Mouse (Mus musculus) midbrain, embryonic 14.5 days (tissue): Measurements from ENCODE around the gene Gm28230. TPM values are rescaled to one million over a fixed set of nuclear protein-coding genes. Genes with fewer than 3 reads are reported as not detected.
A peak's percentile ranks its signal among the peaks of the same experiment; 100 is the strongest.

ENCODE experiments used
- ATAC-seq: fragments of 200-750 bp; cut with Nextera tagmentation; 2 replicates; pipeline ENCODE4 v1.8.0; 2017; ENCODE audit warnings: moderate number of reproducible peaks, moderate library complexity; ENCODE audit not compliant: low FRiP score, low TSS enrichment
- DNase-seq: peaks from one replicate; pipeline ENCODE4 v3.0.0-alpha.2; 2015
- H3K27ac ChIP-seq: fragments of 300-500 bp; sonication (generic); replicated peaks from 2 replicates; pipeline ENCODE4 v1.5.1; 2014; ENCODE audit warnings: mild to moderate bottlenecking, low read depth, low read length, moderate library complexity
- H3K27me3 ChIP-seq: fragments of 300-500 bp; sonication (generic); 2 replicates; pipeline ENCODE4 v1.6.1; 2014; ENCODE audit warnings: low read length, control low read depth, mixed read lengths; ENCODE audit not compliant: control insufficient read depth, insufficient read depth
- H3K36me3 ChIP-seq: fragments of 300-500 bp; sonication (generic); 2 replicates; pipeline ENCODE4 v1.6.1; 2014; ENCODE audit warnings: low read length, control low read depth; ENCODE audit not compliant: control insufficient read depth, insufficient read depth
- H3K4me1 ChIP-seq: fragments of 300-500 bp; sonication (generic); 2 replicates; pipeline ENCODE4 v1.6.1; 2014; ENCODE audit warnings: mild to moderate bottlenecking, antibody characterized with exemption, low read length, control low read depth; ENCODE audit not compliant: control insufficient read depth, insufficient read depth
- H3K4me2 ChIP-seq: fragments of 300-500 bp; sonication (generic); 2 replicates; pipeline ENCODE4 v1.6.1; 2014; ENCODE audit warnings: mild to moderate bottlenecking, low read length, moderate library complexity
- H3K4me3 ChIP-seq: fragments of 300-500 bp; sonication (generic); replicated peaks from 2 replicates; pipeline ENCODE4 v1.5.1; 2014; ENCODE audit warnings: low read depth, low read length
- H3K9ac ChIP-seq: fragments of 300-500 bp; sonication (generic); replicated peaks from 2 replicates; pipeline ENCODE4 v1.6.1; 2014; ENCODE audit warnings: mild to moderate bottlenecking, low read length, moderate library complexity
- H3K9me3 ChIP-seq: fragments of 300-500 bp; sonication (generic); 2 replicates; pipeline ENCODE4 v1.6.1; 2016; ENCODE audit warnings: low read length, control low read depth, mixed read lengths; ENCODE audit not compliant: control insufficient read depth
- WGBS: fragments of 180-500 bp; shearing (Covaris S2); extraction: QIAGEN DNeasy Blood & Tissue Kit; methylation state at CpG from one replicate; pipeline ENCODE4 v1.1.7; 2014; 5-methylcytosine and 5-hydroxymethylcytosine counted together
- polyA plus RNA-seq: library from polyadenylated mRNA; unstranded; fragments of >200 nt; fragmentation: Nextera tagmentation; extraction: Ambion mirVana; gene quantifications from 2 replicates; pipeline ENCODE4 v1.2.1, GENCODE M21; 2014

The Gm28230 gene
- polyA plus RNA-seq, 1 experiment from 2014 or later, result not detected

DNA sequence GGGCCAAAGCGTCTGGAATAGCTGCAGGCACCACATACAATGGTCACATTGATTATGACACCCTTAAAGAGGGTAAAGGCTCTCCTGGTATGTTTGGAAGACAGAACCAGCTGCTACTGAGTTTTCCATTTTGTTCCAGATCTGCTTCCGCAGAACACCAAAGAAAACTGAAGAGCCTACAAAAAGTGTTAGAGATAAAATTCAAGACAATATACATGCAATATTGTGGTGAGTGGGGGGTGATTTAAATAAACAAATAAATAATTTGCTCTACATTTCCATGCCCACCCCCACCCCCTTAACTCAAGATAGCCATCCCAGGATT is 12.9 kb downstream of the Gm28230 start:
- no peaks in the 10 kb centered on the region for H3K9me3 ChIP-seq
- DNase-seq, result no peak
- peaks cover 99% of the 10 kb centered on the region for H3K27me3 ChIP-seq
- no peak overlapping the region for H3K4me2 ChIP-seq
- no peaks in the 10 kb centered on the region for H3K4me1 ChIP-seq
- WGBS, result 10% methylated on average over 2 of the region's 2 CpGs
- no peak overlapping the region for H3K9ac ChIP-seq
- no peak overlapping the region for H3K27ac ChIP-seq
- no peaks in the 10 kb centered on the region for H3K36me3 ChIP-seq
- ATAC-seq, result no peak
- no peak overlapping the region for H3K4me3 ChIP-seq

DNA sequence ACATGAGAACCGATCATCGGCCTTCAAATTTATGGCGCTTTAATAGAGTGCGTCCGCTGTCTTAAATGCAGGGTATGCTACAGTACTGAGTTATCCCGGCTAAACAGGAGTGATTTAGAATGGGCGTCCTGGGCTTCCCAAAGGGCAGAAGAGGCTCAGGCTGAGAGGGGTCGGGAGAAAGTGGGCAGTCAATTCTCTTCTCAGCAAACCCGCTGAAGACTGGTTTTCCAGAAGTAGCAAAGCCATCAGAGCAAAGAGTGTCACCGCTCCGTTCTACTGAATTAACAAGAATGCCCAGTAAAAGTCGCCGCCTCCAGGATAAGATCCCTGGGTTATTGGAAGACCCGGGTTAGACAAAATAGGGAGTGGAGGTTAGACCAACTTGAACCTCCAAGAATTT is 13.3 kb downstream of the Gm28230 start:
- no peak for ATAC-seq
- H3K9ac ChIP-seq, result no peak overlapping the region
- peaks cover 99% of the 10 kb centered on the region for H3K27me3 ChIP-seq
- no peak overlapping the region for H3K4me3 ChIP-seq
- no peaks in the 10 kb centered on the region for H3K9me3 ChIP-seq
- no peaks in the 10 kb centered on the region for H3K36me3 ChIP-seq
- H3K4me1 ChIP-seq, result no peaks in the 10 kb centered on the region
- no peak for DNase-seq
- H3K27ac ChIP-seq, result no peak overlapping the region
- no peak overlapping the region for H3K4me2 ChIP-seq
- WGBS, result 2% methylated on average over 14 of the region's 14 CpGs

DNA sequence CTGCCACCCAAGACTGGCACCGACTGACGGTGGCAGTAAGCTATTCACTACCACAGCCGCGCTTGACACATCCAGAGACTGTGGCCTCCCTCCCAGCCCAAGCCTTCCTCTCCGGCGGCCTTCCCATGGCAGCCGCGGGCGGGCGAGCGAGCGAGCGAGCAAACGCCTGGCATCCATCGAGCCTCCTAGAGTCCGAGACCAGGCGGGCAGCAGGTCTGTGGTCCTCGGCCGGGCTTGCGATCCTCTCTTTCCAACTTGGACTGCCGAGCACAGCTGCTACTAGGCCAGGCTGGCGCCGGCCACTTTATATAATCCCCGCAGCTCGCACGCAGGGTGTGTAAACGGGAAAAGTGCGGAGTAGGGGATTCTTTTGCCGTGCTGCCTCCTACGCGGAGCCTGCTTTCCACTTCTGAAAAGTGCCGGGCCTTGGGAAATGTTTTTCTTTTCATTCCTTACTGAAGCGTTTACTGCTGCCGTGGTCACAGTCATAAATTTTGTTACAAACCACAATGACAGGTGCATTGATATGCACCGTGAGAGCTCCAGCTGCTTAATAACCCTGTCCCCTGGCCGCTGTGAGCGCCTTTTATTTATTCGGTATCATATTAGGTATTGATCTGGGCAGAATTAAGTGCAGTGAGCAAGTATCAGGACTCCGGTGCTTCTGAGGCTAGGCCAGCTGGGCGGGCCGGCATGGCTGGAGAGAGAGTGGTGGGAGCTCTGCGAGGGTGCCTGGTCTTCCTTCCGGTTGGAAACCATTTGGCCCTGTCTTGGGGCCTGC is 14.0 kb downstream of the Gm28230 start:
- H3K36me3 ChIP-seq, result no peaks in the 10 kb centered on the region
- peaks cover 99% of the 10 kb centered on the region for H3K27me3 ChIP-seq
- no peak overlapping the region for H3K27ac ChIP-seq
- no peaks in the 10 kb centered on the region for H3K9me3 ChIP-seq
- DNase-seq (no peak), ATAC-seq (no peak)
- no peak overlapping the region for H3K4me3 ChIP-seq
- WGBS, result under 1% methylated on average over 43 of the region's 43 CpGs
- no peak overlapping the region for H3K4me2 ChIP-seq
- no peaks in the 10 kb centered on the region for H3K4me1 ChIP-seq
- no peak overlapping the region for H3K9ac ChIP-seq

DNA sequence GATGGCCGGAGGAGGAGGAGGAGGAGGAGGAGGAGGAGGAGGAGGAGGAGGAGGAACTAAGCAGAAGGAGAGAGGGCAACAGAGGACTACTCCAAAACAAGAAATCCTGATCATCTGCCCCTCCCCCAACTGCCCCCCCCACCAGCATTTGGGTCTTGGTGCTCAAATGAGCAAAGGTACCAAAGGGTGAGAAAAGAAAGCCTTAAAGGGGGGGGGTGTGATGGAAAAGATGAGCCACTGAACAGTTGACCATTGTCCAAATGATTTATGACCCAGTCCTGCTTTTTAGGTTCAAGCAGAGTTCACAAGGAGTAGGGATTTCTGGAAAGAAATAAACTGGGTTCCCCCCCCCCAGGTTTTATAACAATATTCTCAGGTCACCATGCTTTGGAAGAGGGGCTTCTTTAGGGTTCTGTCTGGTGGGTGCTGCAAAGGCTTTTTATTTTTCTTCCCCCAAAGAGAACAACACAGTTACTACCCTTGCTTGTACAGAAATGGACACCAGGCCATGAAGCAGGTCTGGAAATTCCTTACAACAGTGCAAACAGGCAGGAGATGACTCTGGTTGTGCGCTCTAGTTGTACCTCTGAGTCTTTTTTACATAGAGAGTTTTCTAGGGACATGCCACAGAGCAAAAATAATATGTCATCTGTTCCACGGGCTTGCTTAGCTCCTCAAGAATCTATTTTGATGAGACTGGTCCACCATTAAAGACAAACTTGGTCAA is 14.9 kb downstream of the Gm28230 start:
- ATAC-seq (no peak), DNase-seq (no peak)
- Histone ChIP-seq H3K4me1 (no peaks in the 10 kb centered on the region), H3K4me3 (no peak overlapping the region), H3K9me3 (no peaks in the 10 kb centered on the region), H3K27me3 (peaks cover 99% of the 10 kb centered on the region), H3K9ac (no peak overlapping the region), H3K4me2 (no peak overlapping the region), H3K36me3 (no peaks in the 10 kb centered on the region), H3K27ac (no peak overlapping the region)
- 17% methylated on average over 3 of the region's 3 CpGs for WGBS

DNA sequence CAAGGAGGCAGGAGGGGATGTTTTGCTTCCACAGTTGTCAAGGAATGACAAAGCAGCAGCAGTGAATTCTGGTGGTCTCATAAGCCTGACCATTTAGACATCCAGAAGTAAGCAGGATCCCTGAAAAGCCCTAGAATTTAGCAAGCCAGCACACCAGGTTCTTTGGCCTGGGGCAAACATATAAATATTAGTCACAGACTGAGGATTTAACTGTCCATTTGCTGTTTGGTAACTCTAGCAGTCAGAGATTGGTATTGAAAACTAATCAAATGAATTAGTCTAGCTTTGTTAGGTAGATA is 15.4 kb downstream of the Gm28230 start:
- Histone ChIP-seq H3K36me3 (no peaks in the 10 kb centered on the region), H3K9ac (no peak overlapping the region), H3K9me3 (no peaks in the 10 kb centered on the region), H3K27ac (no peak overlapping the region), H3K4me1 (no peaks in the 10 kb centered on the region), H3K27me3 (peaks cover 99% of the 10 kb centered on the region), H3K4me2 (no peak overlapping the region), H3K4me3 (no peak overlapping the region)
- DNase-seq (no peak), ATAC-seq (no peak)

DNA sequence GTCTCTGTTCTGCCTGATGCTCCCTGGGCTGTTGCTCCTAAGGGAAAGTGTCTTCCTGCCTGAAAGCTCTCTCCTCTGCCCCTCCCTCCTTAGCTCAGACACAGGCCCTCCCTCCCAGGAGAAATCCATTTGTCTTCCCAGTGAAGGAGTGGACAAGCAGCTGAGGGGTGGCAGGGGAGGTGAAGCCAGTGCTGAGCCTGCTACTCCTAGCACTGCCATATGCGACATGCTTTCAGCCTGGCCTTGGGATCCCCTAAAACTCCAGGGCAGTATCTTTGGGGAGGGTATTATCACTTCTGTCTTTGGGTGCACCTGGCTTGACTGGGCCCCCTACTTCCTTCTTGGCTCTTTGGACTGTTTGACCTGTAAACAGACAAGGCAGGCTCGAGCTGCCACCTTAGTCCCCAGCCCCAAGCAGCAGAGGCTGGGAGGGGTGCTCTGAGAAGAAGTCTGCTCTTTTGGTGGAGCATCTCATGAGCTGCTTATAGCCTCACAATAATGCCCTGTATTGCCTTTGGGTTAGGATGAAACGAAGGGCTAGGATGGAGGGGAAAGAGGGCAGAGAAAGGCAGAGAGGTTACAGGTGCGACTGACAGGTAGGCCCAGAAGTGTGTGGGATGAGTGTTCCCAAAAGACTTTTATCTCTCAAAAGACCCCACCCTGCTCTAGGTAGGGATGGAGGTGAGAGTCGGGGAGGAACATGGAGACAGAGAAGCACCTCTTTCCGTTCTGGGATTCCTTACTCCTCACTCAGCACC is 19.2 kb downstream of the Gm28230 start:
- no peaks in the 10 kb centered on the region for H3K9me3 ChIP-seq
- DNase-seq (no peak), ATAC-seq (no peak)
- H3K4me3 ChIP-seq, result no peak overlapping the region
- no peak overlapping the region for H3K4me2 ChIP-seq
- H3K9ac ChIP-seq, result no peak overlapping the region
- WGBS, result under 1% methylated on average over 6 of the region's 6 CpGs
- no peak overlapping the region for H3K27ac ChIP-seq
- H3K4me1 ChIP-seq, result peaks cover 9% of the 10 kb centered on the region; the same call in 1 of the 2 replicates
- H3K27me3 ChIP-seq, result peaks cover 96% of the 10 kb centered on the region
- no peaks in the 10 kb centered on the region for H3K36me3 ChIP-seq

DNA sequence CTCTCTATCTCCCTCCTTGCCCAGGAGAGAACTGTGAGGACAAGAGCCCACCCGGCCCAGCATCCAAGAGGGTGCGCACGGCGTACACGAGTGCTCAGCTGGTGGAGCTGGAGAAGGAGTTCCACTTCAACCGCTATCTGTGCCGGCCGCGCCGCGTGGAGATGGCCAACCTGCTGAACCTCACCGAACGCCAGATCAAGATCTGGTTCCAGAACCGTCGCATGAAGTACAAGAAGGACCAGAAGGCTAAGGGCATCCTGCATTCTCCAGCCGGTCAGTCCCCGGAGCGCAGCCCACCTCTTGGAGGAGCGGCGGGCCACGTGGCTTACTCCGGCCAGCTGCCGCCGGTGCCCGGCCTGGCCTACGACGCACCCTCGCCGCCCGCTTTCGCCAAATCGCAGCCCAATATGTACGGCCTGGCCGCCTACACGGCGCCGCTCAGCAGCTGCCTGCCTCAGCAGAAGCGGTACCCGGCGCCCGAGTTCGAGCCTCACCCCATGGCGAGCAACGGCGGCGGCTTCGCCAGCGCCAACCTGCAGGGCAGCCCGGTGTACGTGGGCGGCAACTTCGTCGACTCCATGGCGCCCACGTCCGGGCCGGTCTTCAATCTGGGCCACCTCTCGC is 19.9 kb downstream of the Gm28230 start:
- no peaks in the 10 kb centered on the region for H3K9me3 ChIP-seq
- no peaks in the 10 kb centered on the region for H3K36me3 ChIP-seq
- H3K27ac ChIP-seq, result no peak overlapping the region
- DNase-seq, result peak; percentile 13
- H3K4me1 ChIP-seq, result peaks cover 9% of the 10 kb centered on the region; the same call in 1 of the 2 replicates
- H3K9ac ChIP-seq, result no peak overlapping the region
- H3K27me3 ChIP-seq, result peaks cover 98% of the 10 kb centered on the region
- WGBS, result under 1% methylated on average over 58 of the region's 58 CpGs
- ATAC-seq, result no peak
- no peak overlapping the region for H3K4me2 ChIP-seq
- no peak overlapping the region for H3K4me3 ChIP-seq

DNA sequence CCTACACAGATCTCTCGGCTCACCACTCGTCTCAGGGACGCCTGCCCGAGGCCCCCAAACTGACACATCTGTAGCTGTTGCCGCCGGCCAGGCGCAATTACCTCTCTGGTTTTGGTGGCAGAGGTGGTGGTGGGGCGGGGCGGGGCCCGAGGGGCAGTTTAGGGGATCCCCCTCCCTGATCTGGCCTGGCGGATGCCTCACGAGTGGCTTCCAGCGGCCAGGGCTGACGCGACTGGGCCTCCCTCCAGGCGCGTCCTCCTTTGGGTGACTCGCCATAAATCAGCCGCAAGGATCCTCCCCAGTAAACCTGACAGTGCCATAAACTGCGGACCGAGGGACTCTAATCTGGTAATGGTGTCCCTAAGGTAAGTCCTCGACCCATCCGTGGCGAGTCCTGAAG is 20.5 kb downstream of the Gm28230 start:
- WGBS, result under 1% methylated on average over 24 of the region's 24 CpGs
- H3K4me3 ChIP-seq, result no peak overlapping the region
- no peaks in the 10 kb centered on the region for H3K36me3 ChIP-seq
- H3K27me3 ChIP-seq, result peaks cover 98% of the 10 kb centered on the region
- H3K27ac ChIP-seq, result no peak overlapping the region
- ATAC-seq, result no peak
- H3K9me3 ChIP-seq, result no peaks in the 10 kb centered on the region
- no peak overlapping the region for H3K9ac ChIP-seq
- no peak for DNase-seq
- H3K4me1 ChIP-seq, result peaks cover 9% of the 10 kb centered on the region; the same call in 1 of the 2 replicates
- no peak overlapping the region for H3K4me2 ChIP-seq
